Comparison of ENCODE assay signal across 23 mouse cellular contexts in genomic region chr12:55471344-55471743, GRCm38 (mm10). TPM values are rescaled to one million over a fixed set of nuclear protein-coding genes. Genes with fewer than 3 reads are reported as not detected.
A peak's percentile ranks its signal among the peaks of the same experiment; 100 is the strongest.
DNase-seq lines count a peak whose midpoint lies in the region; ATAC-seq and TF ChIP-seq lines count a peak whose summit lies in the region.
"Had no signal": no experiment of that assay in that cellular context is flagged by ENCODE, and none has a peak within 500 bp of the region (broad histone marks: within the 10 kb centered on the region; RNA-seq: fewer than 3 reads in every experiment).

No protein-coding gene starts in this region.

- WGBS in intestine, embryonic 15.5 days = 75% methylated on average over 9 of the region's 9 CpGs
- WGBS in intestine, postnatal 0 days = 50% methylated on average over 9 of the region's 9 CpGs
- WGBS in stomach, postnatal 0 days = 75% methylated on average over 9 of the region's 9 CpGs

- TF ChIP-seq EP300 in ES-Bruce4 (IDR thresholded peaks at IDR 0.05; ENCODE audit: insufficient read depth, low read depth, low read length) = peak; percentile 76
- no peak for TF ChIP-seq EP300 in stomach, postnatal 0 days (optimal IDR thresholded peaks at IDR 0.05)

- no peak overlapping the region for H3K9ac ChIP-seq in ES-Bruce4 (ENCODE audit: low read depth, poor library complexity, severe bottlenecking)
- no peak overlapping the region for H3K9ac ChIP-seq in intestine, embryonic 15.5 days
- no peak overlapping the region for H3K9ac ChIP-seq in intestine, postnatal 0 days (ENCODE audit: low read depth, low read length)
- H3K9ac ChIP-seq in stomach, postnatal 0 days (ENCODE audit: low read length) = no peak overlapping the region
- H3K9ac ChIP-seq: embryonic facial prominence, embryonic 12.5 days; forebrain, embryonic 13.5 days; forebrain, embryonic 15.5 days; forebrain, postnatal 0 days had no signal

- TF ChIP-seq POLR2A in ES-Bruce4 (IDR thresholded peaks at IDR 0.05; ENCODE audit: insufficient read depth, low read length) = no peak

- H3K9me3 ChIP-seq in ES-Bruce4 (replicated peaks; ENCODE audit: control insufficient read depth, insufficient read depth, low read length, poor library complexity, severe bottlenecking) = no peaks in the 10 kb centered on the region
- no peaks in the 10 kb centered on the region for H3K9me3 ChIP-seq in intestine, embryonic 15.5 days
- no peaks in the 10 kb centered on the region for H3K9me3 ChIP-seq in intestine, postnatal 0 days (ENCODE audit: control insufficient read depth)
- no peaks in the 10 kb centered on the region for H3K9me3 ChIP-seq in stomach, postnatal 0 days (ENCODE audit: control insufficient read depth, low read length)
- H3K9me3 ChIP-seq: embryonic facial prominence, embryonic 10.5 days; embryonic facial prominence, embryonic 12.5 days; forebrain, embryonic 13.5 days; forebrain, embryonic 15.5 days; G1E had no signal

- no peak overlapping the region for H3K27ac ChIP-seq in ES-Bruce4 (ENCODE audit: insufficient read depth, low read length)
- no peak overlapping the region for H3K27ac ChIP-seq in intestine, embryonic 15.5 days
- no peak overlapping the region for H3K27ac ChIP-seq in intestine, postnatal 0 days (ENCODE audit: low read depth, low read length)
- no peak overlapping the region for H3K27ac ChIP-seq in stomach, postnatal 0 days (replicated peaks)
- H3K27ac ChIP-seq: embryonic facial prominence, embryonic 10.5 days; embryonic facial prominence, embryonic 12.5 days; forebrain, embryonic 13.5 days; forebrain, embryonic 15.5 days had no signal

- peak; percentile 69 for ATAC-seq in intestine, embryonic 15.5 days
- peak; percentile 84 for ATAC-seq in intestine, postnatal 0 days
- ATAC-seq in stomach, postnatal 0 days (ENCODE audit: low FRiP score, low TSS enrichment) = peak; percentile 72
- no peak for ATAC-seq in megakaryocyte-erythroid progenitor cell, adult 5-6 weeks (replicated peaks; ENCODE audit: low FRiP score, low TSS enrichment, poor library complexity, severe bottlenecking)
- no peak for ATAC-seq in cerebellum, adult (ENCODE audit: insufficient number of reproducible peaks, low FRiP score, low TSS enrichment)
- ATAC-seq: forebrain, embryonic 13.5 days; forebrain, embryonic 15.5 days; forebrain, postnatal 0 days; Patski had no signal

- peak; percentile 60 for DNase-seq in stomach, postnatal 0 days (ENCODE audit: low spot score)
- DNase-seq in layer of hippocampus, postnatal 10 days (ENCODE audit: low spot score in 2 of 2) = no peak
- no peak for DNase-seq in thymus, postnatal 14 days
- DNase-seq: adrenal gland, adult 2 months; adrenal gland, postnatal 10 days; adrenal gland, postnatal 25 days; cerebellum, adult 11-12 months; cerebellum, adult 2 months; cerebellum, adult 9-10 months; cerebellum, postnatal 10 days; cerebellum, postnatal 25 days; forebrain, postnatal 0 days had no signal

- no peak overlapping the region for H3K4me2 ChIP-seq in intestine, embryonic 15.5 days (replicated peaks)
- H3K4me2 ChIP-seq in intestine, postnatal 0 days (replicated peaks; ENCODE audit: low read depth) = no peak overlapping the region
- H3K4me2 ChIP-seq in stomach, postnatal 0 days (replicated peaks; ENCODE audit: low read depth) = no peak overlapping the region
- H3K4me2 ChIP-seq: embryonic facial prominence, embryonic 12.5 days; forebrain, embryonic 13.5 days; forebrain, embryonic 15.5 days had no signal

- H3K4me1 ChIP-seq in ES-Bruce4 (ENCODE audit: control insufficient read depth, insufficient read depth, low read length) = peaks cover 17% of the 10 kb centered on the region
- H3K4me1 ChIP-seq in intestine, embryonic 15.5 days (replicated peaks) = peaks cover 11% of the 10 kb centered on the region
- peaks cover 10% of the 10 kb centered on the region for H3K4me1 ChIP-seq in intestine, postnatal 0 days (replicated peaks; ENCODE audit: control insufficient read depth, insufficient read depth, low read length)
- peaks cover 6% of the 10 kb centered on the region for H3K4me1 ChIP-seq in stomach, postnatal 0 days (replicated peaks; ENCODE audit: control insufficient read depth, insufficient read depth)

- no peaks in the 10 kb centered on the region for H3K27me3 ChIP-seq in ES-Bruce4 (ENCODE audit: control insufficient read depth, insufficient read depth, low read length, poor library complexity, severe bottlenecking)
- no peaks in the 10 kb centered on the region for H3K27me3 ChIP-seq in intestine, embryonic 15.5 days (replicated peaks)
- H3K27me3 ChIP-seq in intestine, postnatal 0 days (replicated peaks; ENCODE audit: control insufficient read depth, insufficient read depth, low read length) = no peaks in the 10 kb centered on the region
- H3K27me3 ChIP-seq in stomach, postnatal 0 days (ENCODE audit: control insufficient read depth, insufficient read depth, low read length) = no peaks in the 10 kb centered on the region
- H3K27me3 ChIP-seq: embryonic facial prominence, embryonic 12.5 days; forebrain, embryonic 13.5 days; forebrain, embryonic 15.5 days; Patski had no signal

- H3K4me3 ChIP-seq in ES-Bruce4 (ENCODE audit: low read depth, low read length) = no peak overlapping the region
- no peak overlapping the region for H3K4me3 ChIP-seq in intestine, embryonic 15.5 days (replicated peaks)
- H3K4me3 ChIP-seq in intestine, postnatal 0 days (ENCODE audit: low read depth, low read length) = no peak overlapping the region
- no peak overlapping the region for H3K4me3 ChIP-seq in stomach, postnatal 0 days (ENCODE audit: low read depth, low read length)
- H3K4me3 ChIP-seq: embryonic facial prominence, embryonic 10.5 days; embryonic facial prominence, embryonic 12.5 days; forebrain, embryonic 13.5 days; forebrain, embryonic 15.5 days had no signal

- TF ChIP-seq CTCF in ES-Bruce4 (IDR thresholded peaks at IDR 0.05; ENCODE audit: low read depth, low read length) = no peak
- TF ChIP-seq CTCF in intestine, postnatal 0 days (IDR thresholded peaks at IDR 0.05; ENCODE audit: low read depth) = no peak
- no peak for TF ChIP-seq CTCF in stomach, postnatal 0 days (IDR thresholded peaks at IDR 0.05; ENCODE audit: low read depth)

- H3K36me3 ChIP-seq in ES-Bruce4 (ENCODE audit: control insufficient read depth, insufficient read depth, low read length, poor library complexity, severe bottlenecking) = no peaks in the 10 kb centered on the region
- H3K36me3 ChIP-seq in intestine, embryonic 15.5 days = no peaks in the 10 kb centered on the region
- H3K36me3 ChIP-seq in intestine, postnatal 0 days (ENCODE audit: control insufficient read depth, insufficient read depth) = no peaks in the 10 kb centered on the region
- no peaks in the 10 kb centered on the region for H3K36me3 ChIP-seq in stomach, postnatal 0 days (ENCODE audit: control insufficient read depth, insufficient read depth, low read length)
- H3K36me3 ChIP-seq: embryonic facial prominence, embryonic 10.5 days; embryonic facial prominence, embryonic 12.5 days; forebrain, embryonic 15.5 days; G1E had no signal

RNA-seq across cellular contexts. Expression of gene Nfkbia, which starts 21.1 kb away (rescaled TPM):
- 40.9 and 45.3 TPM in 2 replicates for polyA plus RNA-seq in ES-Bruce4 (2011; ENCODE audit: insufficient read depth, insufficient read length, low read depth, missing spikeins)
- polyA plus RNA-seq in intestine, embryonic 15.5 days (2015; fragmentation: Nextera tagmentation; extraction: Ambion mirVana) = 72.5 and 74.2 TPM in 2 replicates
- polyA plus RNA-seq in intestine, postnatal 0 days (2015; fragmentation: Nextera tagmentation; extraction: Ambion mirVana) = 47.1 and 49.7 TPM in 2 replicates
- polyA plus RNA-seq in stomach, postnatal 0 days (2015; fragmentation: Nextera tagmentation; extraction: Ambion mirVana) = 110 and 119 TPM in 2 replicates
- total RNA-seq in layer of hippocampus, postnatal 10 days (2021) = 10 to 100 TPM; 34.0 to 43.0 TPM
- total RNA-seq in megakaryocyte-erythroid progenitor cell, adult 5-6 weeks (2014; fragmentation: Nextera tagmentation) = 13.8 and 29.4 TPM in 2 replicates
- 71.6 and 81.5 TPM in 2 replicates for total RNA-seq in megakaryocyte-erythroid progenitor cell, adult 5-6 weeks (2017)

Comparison
In these comparisons a context has a peak if more than half of its experiments do, and no peak if none do; other contexts are left out.
1. ATAC-seq: peak in intestine, embryonic 15.5 days (single experiment), intestine, postnatal 0 days (single experiment) and stomach, postnatal 0 days (single experiment); none in megakaryocyte-erythroid progenitor cell, adult 5-6 weeks (single experiment) and cerebellum, adult (single experiment).